Mouse (Mus musculus): ENCODE results near the gene Clic1. TPM values are rescaled to one million over a fixed set of nuclear protein-coding genes. Genes with fewer than 3 reads are reported as not detected.

The Clic1 gene
- polyA plus RNA-seq, 1 experiment = 373 TPM

- TF ChIP-seq FLI1 (IDR thresholded peaks at IDR 0.05; ENCODE audit: low read length) = no peak
- no peak for TF ChIP-seq GATA1 (IDR thresholded peaks at IDR 0.05; ENCODE audit: borderline replicate concordance, low read length)
- Histone ChIP-seq H3K4me3 (replicated peaks) (peak overlapping the region; percentile 97), H3K36me3 (replicated peaks; ENCODE audit: low read length) (peaks cover 37% of the 10 kb centered on the region), H3K9me3 (no peaks in the 10 kb centered on the region), H3K27me3 (replicated peaks) (no peaks in the 10 kb centered on the region), H3K4me1 (peaks cover 71% of the 10 kb centered on the region)
These were observed 472 bp downstream of the Clic1 start for GRCm38 (mm10) chr17:35050126-35050750.

DNA sequence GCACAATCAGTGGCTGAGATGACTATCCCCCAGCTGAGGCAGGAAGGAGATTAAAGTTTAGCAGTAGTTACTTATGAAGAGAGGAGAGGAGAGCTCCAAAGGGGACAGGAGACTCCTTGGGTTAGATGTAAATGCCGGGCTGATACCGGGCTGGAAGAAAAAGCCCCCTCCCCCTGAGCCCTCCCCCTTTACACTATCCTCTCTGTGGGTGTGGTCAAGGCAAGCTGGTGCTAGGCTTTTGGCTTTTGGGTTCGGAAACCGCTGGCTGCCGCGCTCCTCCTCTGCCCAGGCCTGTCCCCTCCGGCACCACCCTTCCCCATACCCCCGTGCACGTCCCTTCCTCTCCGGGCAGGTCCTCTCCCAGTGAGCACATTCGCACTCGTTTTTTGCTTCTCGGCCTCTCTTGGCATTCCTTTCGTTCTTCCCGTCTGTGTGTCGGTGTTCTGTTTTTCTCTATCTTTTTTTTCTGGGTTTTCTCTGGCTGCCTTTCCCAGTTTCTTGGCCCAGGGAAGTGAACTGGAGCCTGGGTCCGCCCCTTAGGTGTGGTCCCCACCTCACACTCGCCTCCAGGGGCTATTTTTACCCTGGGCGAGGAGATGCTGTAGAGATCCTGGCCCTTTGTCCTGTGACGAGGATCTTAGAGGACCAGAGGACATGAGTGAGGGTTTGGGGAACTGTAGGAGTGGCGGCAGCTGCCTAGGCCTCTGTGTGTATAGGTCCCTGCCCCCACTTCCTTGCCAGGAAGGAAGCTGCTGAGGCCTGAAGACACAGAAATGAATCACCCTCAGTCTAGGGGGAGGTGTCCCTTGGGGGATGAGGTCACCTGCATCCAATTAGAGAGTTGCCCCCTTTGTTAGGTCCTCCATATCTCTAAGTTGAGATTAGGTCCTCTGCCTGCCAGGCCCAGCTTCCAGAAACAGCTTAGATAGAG lies 1.7 kb downstream of the Clic1 start:
- TF ChIP-seq FLI1 (IDR thresholded peaks at IDR 0.05; ENCODE audit: low read length) = no peak
- TF ChIP-seq GATA1 (IDR thresholded peaks at IDR 0.05; ENCODE audit: borderline replicate concordance, low read length) = no peak
- H3K27me3 ChIP-seq (replicated peaks) = no peaks in the 10 kb centered on the region
- peaks cover 71% of the 10 kb centered on the region for H3K4me1 ChIP-seq
- peaks cover 49% of the 10 kb centered on the region for H3K36me3 ChIP-seq (replicated peaks; ENCODE audit: low read length)
- H3K4me3 ChIP-seq (replicated peaks) = peak overlapping the region; percentile 97
- H3K9me3 ChIP-seq = no peaks in the 10 kb centered on the region

GRCm38 (mm10) chr17:35052271-35052798 lies 2.6 kb downstream of the Clic1 start:
- peaks cover 68% of the 10 kb centered on the region for H3K4me1 ChIP-seq
- H3K4me3 ChIP-seq (replicated peaks) = peak overlapping the region; percentile 97
- no peaks in the 10 kb centered on the region for H3K9me3 ChIP-seq
- H3K36me3 ChIP-seq (replicated peaks; ENCODE audit: low read length) = peaks cover 57% of the 10 kb centered on the region
- TF ChIP-seq FLI1 (IDR thresholded peaks at IDR 0.05; ENCODE audit: low read length) = no peak
- no peaks in the 10 kb centered on the region for H3K27me3 ChIP-seq (replicated peaks)

DNA sequence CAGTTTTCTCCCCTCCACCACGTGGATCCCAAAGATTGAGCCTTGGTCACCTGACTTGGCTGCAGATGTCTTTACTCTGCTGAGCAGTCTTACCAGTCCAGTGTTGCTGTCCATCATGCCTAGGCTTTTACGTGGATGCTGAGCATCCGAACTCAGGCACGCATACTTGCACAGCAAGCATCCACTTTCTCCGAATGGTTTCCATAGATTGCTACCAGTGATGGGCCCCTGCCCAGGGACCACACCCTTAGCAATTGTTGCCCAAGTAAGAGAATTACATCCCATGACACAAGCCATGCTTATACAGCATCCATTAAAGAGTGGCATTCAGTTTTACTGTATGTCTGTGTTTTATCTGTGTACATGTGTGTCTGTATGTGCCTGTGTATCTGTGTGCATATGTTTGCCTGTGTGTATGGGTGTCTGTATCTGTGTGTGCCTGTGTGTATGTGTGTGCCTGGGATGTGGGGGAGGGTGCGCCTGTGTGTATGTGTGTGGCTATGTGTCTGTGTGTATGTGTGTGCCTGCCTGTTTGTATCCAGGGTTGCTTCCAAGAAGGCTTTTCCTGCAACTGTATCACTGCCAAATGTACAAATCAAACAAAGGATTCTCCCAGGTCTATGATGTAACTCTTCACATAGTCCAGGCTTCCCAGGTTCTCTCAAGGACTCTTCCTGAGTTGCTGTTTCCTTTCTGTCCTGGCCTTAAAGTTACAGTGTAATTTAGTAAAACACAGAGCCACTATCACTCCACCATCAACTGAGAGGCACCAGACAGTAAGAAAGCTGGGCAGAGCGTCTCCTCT lies 6.1 kb downstream of the Clic1 start:
- Histone ChIP-seq H3K4me1 (peaks cover 86% of the 10 kb centered on the region), H3K36me3 (replicated peaks; ENCODE audit: low read length) (peaks cover 86% of the 10 kb centered on the region), H3K27me3 (replicated peaks) (no peaks in the 10 kb centered on the region), H3K9me3 (no peaks in the 10 kb centered on the region), H3K4me3 (replicated peaks) (peak overlapping the region; percentile 71)
- TF ChIP-seq FLI1 (IDR thresholded peaks at IDR 0.05; ENCODE audit: low read length) (no peak), GATA1 (IDR thresholded peaks at IDR 0.05; ENCODE audit: borderline replicate concordance, low read length) (no peak)

DNA sequence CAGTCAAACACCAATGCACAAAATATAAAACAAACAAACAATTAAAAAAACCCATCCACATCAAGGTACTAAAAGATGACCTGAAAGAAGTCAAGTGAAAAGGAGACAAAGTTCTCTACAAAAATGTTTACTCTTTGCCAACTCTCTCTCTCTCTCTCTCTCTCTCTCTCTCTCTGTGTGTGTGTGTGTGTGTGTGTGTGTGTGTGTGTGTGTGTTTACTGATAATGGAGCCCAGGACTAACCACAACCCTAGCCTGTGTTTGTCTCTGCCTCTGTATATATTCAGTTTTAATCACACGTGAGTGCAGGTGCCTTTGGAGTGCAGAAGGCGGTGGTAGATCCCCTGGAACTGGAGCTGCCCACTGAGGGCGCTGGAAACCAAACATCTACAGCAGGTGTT lies 7.3 kb downstream of the Clic1 start:
- peaks cover 92% of the 10 kb centered on the region for H3K4me1 ChIP-seq
- peaks cover 89% of the 10 kb centered on the region for H3K36me3 ChIP-seq (replicated peaks; ENCODE audit: low read length)
- no peaks in the 10 kb centered on the region for H3K9me3 ChIP-seq
- H3K27me3 ChIP-seq (replicated peaks) = no peaks in the 10 kb centered on the region
- TF ChIP-seq FLI1 (IDR thresholded peaks at IDR 0.05; ENCODE audit: low read length) = no peak
- no peak overlapping the region for H3K4me3 ChIP-seq (replicated peaks)

- TF ChIP-seq GATA1 (IDR thresholded peaks at IDR 0.05; ENCODE audit: borderline replicate concordance, low read length) (no peak), FLI1 (IDR thresholded peaks at IDR 0.05; ENCODE audit: low read length) (no peak)
- Histone ChIP-seq H3K36me3 (replicated peaks; ENCODE audit: low read length) (peaks cover 88% of the 10 kb centered on the region), H3K9me3 (no peaks in the 10 kb centered on the region), H3K4me1 (peaks cover 90% of the 10 kb centered on the region), H3K27me3 (replicated peaks) (no peaks in the 10 kb centered on the region), H3K4me3 (replicated peaks) (no peak overlapping the region)
These were observed 8.6 kb downstream of the Clic1 start for GRCm38 (mm10) chr17:35058316-35058715.

GRCm38 (mm10) chr17:35058911-35059892 lies 9.4 kb downstream of the Clic1 start, which contains the start of gene Ddah2:
Gene Ddah2 (plus strand): TSS chr17:35059035.
- Histone ChIP-seq H3K27me3 (replicated peaks) (no peaks in the 10 kb centered on the region), H3K36me3 (replicated peaks; ENCODE audit: low read length) (peaks cover 89% of the 10 kb centered on the region), H3K9me3 (no peaks in the 10 kb centered on the region), H3K4me3 (replicated peaks) (peak within 1 kb of the TSS; percentile 94), H3K4me1 (peaks cover 91% of the 10 kb centered on the region)
- TF ChIP-seq GATA1 (IDR thresholded peaks at IDR 0.05; ENCODE audit: borderline replicate concordance, low read length) (no peak), FLI1 (IDR thresholded peaks at IDR 0.05; ENCODE audit: low read length) (no peak)

DNA sequence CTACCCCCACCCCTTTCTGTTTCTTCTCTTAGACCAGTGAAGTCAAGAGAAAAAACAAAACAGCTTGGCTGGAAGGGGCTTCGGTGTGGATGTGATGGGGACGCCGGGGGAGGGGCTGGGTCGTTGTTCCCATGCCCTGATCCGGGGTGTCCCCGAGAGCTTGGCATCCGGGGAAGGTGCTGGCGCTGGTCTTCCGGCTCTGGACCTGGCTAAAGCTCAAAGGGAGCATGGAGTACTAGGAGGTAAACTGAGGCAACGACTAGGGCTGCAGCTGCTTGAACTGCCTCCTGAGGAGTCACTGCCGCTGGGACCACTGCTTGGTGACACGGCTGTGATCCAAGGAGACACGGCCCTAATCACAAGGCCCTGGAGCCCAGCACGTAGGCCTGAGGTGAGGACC lies 10.3 kb downstream of the Clic1 start:
- H3K36me3 ChIP-seq (replicated peaks; ENCODE audit: low read length) = peaks cover 87% of the 10 kb centered on the region
- H3K27me3 ChIP-seq (replicated peaks) = no peaks in the 10 kb centered on the region
- H3K9me3 ChIP-seq = no peaks in the 10 kb centered on the region
- TF ChIP-seq GATA1 (IDR thresholded peaks at IDR 0.05; ENCODE audit: borderline replicate concordance, low read length) (no peak), FLI1 (IDR thresholded peaks at IDR 0.05; ENCODE audit: low read length) (no peak)
- peak overlapping the region; percentile 94 for H3K4me3 ChIP-seq (replicated peaks)
- peaks cover 93% of the 10 kb centered on the region for H3K4me1 ChIP-seq
